Mouse (Mus musculus) brain, adult 2 months (tissue): ENCODE results near the gene A630095N17Rik.
"Not testable (repeated sequence)": the region's sequence is repeated elsewhere in the genome, so short reads cannot be mapped to it uniquely, and the experiment has no call there.

ENCODE experiments used
- DNase-seq: peaks from one replicate; pipeline ENCODE4 v3.0.0; 2011; ENCODE audit warnings: low read depth, low spot score

A630095N17Rik gene

GRCm38 (mm10) chr1:75243411-75243810 is 11.5 kb upstream of the A630095N17Rik start:
- DNase-seq = no peak

DNA sequence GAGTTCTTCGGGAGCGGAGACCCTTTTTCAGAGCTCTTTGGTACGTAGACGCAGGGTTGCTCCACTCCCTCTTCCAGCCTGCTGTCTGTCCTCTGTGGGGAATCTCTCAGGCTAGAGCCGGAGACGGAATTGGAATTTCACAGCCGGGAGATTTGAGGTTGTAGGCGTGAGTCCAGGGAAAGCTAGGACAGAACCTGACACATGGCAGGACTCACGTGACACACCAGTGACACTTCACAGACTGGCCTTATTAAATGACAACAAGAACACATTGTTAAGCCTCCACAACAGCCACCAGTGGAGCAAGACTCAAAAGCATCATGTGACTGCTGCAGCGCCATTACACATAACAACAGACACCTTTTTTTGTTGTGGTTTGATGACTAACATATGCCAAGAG is 7.7 kb upstream of the A630095N17Rik start:
- DNase-seq = peak; percentile 95

GRCm38 (mm10) chr1:75236117-75237050 is 4.5 kb upstream of the A630095N17Rik start, which contains the start of gene Dnajb2:
Gene Dnajb2, plus strand, starts transcription at chr1:75236406.
- DNase-seq = peak; percentile 96

DNA sequence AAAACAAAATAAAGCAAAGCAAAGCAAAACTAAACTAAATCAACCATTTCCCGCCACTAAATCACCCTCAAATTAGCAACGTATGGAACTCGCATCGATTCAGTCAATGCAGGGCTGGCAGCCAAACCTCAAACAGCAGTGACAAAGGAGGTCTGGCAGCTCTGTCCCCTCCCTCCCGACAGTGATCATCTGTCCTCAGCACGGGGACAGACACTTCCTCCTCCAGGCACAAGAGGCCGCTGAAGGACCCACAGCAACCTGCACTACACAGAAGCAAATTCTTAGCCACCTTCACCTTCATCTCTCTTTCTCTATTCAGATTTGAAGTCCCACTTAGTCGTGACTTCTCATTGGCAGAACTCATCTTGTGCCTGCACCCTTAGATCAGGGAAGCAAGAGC is 2.7 kb upstream of the A630095N17Rik start:
- DNase-seq = peak; percentile 95

DNA sequence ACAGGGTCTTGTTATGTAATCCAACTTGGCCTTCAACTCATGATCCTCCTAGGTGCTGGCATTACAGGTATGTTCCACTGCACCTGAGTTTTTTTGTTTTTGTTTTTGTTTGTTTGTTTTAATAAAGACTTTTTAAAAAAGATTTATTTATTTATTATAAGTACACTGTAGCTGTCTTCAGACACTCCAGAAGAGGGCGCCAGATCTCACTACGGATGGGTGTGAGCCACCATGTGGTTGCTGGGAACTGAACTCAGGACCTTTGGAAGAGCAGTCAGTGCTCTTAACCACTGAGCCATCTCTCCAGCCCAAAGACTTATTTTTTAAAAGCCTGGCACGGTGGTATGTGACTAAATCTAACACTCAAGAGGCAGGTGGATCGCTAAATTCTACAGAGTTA is 587 bp upstream of the A630095N17Rik start:
- not testable (repeated sequence) for DNase-seq

DNA sequence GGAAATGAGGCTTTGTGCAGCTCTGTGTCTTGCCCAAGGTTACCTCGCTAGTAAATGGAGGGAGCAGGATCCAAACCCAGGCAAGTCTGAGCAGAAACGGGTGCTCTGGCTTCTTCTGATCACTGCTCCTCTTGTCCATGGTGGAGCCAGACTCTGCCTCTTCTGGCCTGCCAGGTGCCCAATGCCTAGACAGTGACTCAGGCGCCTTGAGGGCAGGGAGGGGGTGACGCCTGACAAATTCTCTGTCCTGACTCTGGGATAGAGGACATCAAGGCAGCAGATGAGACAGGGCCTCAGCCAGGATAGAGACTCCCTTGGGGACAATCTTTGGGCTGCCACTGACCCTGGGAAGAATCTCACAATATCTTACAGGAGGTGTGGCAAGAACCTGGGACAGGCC is 678 bp downstream of the A630095N17Rik start:
- DNase-seq = no peak

DNA sequence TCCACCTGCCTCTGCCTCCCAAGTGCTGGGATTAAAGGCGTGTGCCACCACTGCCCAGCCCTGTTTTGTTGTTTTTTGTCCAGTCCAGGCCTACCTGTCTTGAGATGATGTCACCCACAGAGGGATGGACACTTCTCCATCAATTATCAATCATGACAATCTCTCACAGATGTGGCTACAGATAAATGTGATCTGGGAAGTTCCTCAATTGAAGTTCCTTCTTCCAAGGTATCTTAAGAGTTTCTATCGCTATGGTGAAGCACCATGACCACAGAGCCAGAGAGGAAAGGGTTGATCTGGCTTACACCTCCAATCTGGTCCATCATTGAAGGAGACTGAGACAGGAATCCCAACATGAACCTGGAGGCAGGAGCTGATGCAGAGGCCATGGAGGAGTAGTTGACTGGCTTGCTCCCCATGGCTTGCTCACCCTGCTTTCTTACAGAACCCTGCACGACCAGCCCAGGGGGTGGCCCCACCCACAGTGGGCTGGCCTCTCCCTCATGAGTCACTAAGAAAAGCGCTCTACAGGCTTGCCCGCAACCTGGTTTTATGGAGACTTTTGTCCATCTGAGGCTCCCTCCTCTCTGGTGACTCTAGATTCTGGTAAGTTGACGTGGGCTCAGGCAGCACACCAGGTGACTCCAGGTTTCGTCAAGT is 1.4 kb downstream of the A630095N17Rik start:
- DNase-seq = no peak

DNA sequence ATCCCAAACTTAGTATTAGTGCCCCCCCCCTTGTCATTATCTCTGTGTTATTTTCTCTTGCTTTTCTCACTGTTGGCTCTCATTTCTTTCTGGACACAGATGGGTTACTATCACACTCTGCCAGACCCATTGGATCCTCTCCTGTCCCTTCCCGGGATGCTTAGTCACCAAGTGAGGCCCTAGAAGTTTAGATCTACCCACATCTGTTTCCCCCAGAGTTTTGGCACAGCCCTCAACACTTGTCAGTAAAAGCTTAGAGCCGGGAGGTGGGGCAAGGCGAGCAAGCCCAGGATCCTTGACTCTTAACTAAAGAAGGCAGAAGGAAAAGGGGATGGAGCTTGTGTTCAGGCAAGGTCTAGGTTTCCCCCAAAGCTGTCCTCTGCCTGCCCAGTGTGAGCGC is 2.7 kb downstream of the A630095N17Rik start:
- DNase-seq = no peak

DNA sequence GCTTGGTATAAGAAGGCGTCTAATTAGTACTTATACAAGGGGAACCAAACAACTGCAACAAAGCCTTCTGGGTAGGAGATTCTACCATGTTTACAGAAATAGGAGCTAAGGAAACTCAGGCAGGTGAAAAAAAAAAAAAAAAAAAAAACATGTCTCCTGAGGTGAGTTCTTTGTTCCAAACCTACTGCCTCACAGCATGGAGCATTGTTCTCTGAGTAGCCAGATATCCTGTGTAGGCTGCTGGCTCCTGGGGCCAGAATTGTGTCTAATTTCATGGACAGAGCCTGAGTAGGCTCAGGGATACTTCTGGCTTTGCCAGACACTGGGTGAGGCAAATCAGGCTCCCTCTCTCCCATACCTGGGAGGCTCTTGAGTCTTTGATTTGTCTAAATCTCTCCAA is 4.2 kb downstream of the A630095N17Rik start:
- DNase-seq = no peak

GRCm38 (mm10) chr1:75226138-75226537 is 5.8 kb downstream of the A630095N17Rik start:
- DNase-seq = no peak

DNA sequence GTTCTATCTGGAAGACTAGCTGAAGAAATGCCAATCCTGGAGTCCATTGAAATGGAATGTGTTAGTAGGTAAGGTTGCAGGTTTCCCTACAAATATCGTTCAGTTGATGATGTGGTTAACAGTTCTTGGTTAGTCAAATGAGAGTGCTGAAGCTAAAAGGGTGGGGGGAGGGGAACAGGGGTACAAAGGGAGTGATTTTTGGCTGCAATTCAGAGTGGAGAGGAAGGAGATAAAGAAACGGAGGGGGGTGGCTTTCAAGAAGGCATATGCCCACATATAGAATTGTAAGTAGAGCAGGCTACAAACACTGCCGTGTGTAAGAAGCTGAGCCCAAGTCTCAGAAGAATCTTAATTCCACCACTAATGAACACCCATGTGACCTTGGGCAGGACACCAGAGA is 6.4 kb downstream of the A630095N17Rik start:
- no peak for DNase-seq

DNA sequence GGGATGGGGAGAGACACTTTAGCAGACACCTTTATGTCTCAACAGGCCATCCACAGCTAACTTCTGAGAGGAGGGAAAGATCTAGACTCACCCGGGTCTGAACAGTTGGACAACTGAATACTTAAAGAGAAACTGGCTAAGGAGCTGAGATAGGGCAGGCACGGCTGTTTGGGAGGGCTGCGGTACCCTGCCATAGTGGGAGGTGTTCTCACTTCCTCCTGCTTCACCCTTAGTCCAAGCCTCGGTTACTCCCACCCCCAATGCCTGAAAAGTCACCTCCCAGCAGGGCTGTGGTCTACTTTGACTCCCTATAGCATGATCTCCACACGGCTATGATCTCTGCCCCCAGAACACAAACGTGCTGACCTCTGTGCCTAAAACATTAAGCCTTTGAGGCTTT is 8.4 kb downstream of the A630095N17Rik start:
- DNase-seq = no peak

- no peak for DNase-seq
Measured at GRCm38 (mm10) chr1:75222926-75223325, 9.0 kb downstream of the A630095N17Rik start.

DNA sequence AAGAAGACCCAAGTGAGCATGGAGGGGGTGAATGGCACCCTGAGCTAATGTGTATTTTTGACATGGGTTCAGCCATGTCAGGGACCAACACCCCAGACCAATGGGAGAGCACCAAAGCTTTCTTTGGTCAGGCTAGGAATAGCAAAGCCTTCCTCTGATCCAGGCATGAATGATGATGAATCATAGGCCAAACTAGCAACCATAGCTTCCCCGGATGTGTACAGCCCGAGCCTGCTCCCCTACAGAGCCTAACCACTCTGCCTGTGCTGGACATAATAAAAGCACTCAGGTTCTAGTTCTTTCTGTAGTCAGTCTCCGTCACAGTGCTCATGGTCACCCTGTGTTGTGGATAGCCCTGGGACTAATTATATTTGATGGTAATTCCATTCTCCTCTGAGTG is 10.4 kb downstream of the A630095N17Rik start:
- no peak for DNase-seq

GRCm38 (mm10) chr1:75219531-75219930 is 12.4 kb downstream of the A630095N17Rik start, which contains the start of gene Tuba4a:
Gene Tuba4a, minus strand, starts transcription at chr1:75219865.
- DNase-seq = peak; percentile 53

- peak; percentile 97 for DNase-seq
Measured at GRCm38 (mm10) chr1:75219078-75219477, 12.8 kb downstream of the A630095N17Rik start.

- DNase-seq = peak; percentile 98
Measured at GRCm38 (mm10) chr1:75218227-75219001, 13.5 kb downstream of the A630095N17Rik start.

GRCm38 (mm10) chr1:75217893-75218226 is 14.0 kb downstream of the A630095N17Rik start:
- DNase-seq = peak; percentile 87

DNA sequence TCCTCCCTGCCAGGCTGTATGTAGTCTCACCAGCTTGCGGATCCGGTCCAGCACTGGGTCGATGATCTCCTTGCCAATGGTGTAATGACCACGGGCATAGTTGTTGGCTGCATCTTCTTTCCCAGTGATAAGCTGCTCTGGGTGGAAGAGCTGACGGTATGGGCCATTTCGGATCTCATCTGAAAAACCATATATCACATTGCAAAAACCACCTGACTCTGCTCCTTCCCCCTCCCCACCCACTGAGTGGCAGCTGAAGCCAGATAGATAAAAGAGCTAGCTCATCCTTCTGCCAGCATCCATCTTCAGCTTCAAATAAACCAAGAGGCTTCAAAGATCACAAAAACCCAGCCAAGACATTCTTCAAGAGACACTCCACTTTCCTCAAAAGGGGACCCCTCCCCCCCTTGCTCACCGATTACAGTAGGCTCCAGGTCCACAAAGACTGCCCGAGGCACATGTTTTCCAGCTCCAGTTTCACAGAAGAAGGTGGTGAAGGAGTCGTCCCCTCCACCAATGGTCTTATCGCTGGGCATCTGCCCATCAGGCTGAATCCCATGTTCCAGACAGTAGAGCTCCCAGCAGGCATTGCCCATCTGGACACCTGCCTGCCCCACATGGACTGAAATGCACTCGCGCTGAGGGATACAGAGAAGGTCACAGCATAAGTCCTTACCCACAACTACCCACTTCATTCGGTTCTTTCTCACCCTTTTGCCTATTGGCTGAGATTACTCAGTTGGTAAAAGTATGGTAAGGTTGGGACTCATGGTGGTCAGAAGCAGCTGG is 14.9 kb downstream of the A630095N17Rik start:
- DNase-seq = peak; percentile 64

- DNase-seq = no peak
Measured at GRCm38 (mm10) chr1:75215785-75216184, 16.1 kb downstream of the A630095N17Rik start.

GRCm38 (mm10) chr1:75214886-75215285 is 17.0 kb downstream of the A630095N17Rik start:
- peak; percentile 24 for DNase-seq
